Mouse (Mus musculus): ENCODE measurements around the gene Fam110a. TPM values are rescaled to one million over a fixed set of nuclear protein-coding genes. Genes with fewer than 3 reads are reported as not detected.

Gene Fam110a
- 0.64 to 5.5 TPM (median 3.1 TPM) in 3 replicates for total RNA-seq (2017)

DNA sequence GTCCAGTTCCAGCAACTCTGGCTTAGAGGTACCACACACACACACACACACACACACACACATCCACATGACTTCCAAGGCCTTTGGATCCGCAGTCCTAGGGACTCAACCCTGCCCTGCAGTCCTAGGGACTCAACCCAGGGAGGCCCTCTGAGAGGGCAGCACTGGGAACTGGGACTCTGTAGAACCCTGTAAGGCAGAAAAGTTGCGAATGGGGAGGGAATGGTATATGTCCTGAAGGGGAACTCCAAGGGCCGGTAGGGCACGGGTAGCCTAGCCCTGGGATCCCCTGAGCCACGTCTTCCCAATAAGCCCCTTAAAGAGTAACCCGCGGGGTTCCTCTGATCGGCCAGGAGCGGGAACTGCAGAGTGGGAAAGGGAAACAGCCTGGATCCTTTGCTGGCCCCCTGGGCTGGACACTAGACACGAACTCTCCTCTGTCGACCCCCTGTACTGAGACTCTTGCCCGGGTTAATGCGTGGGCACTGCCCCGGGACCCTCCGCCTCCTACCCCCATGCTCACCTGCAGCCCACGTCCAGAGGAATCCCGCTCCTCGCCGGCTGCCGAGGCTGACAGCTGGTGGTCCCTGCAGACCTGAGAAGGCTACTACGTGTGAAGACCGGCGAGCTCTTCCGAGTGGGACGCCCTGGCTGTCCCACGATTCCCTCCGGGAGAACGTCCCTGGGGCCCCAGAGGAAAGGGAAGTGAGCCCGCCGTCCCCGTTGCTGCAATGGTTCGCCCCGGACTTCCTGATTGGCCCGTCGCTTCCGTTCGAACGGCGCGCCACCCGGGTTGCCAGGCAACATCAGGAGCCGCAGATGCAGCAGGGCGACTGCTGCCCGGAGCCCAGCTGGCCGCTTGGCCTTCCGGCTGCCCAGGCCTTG, at the start of gene Fam110a:
Fam110a (minus strand) TSS at position 750 of the 885 bp plus-strand sequence.
- peak; percentile 91 for ATAC-seq (replicated peaks; ENCODE audit: insufficient number of reproducible peaks, low FRiP score, low TSS enrichment, poor library complexity, severe bottlenecking)

DNA sequence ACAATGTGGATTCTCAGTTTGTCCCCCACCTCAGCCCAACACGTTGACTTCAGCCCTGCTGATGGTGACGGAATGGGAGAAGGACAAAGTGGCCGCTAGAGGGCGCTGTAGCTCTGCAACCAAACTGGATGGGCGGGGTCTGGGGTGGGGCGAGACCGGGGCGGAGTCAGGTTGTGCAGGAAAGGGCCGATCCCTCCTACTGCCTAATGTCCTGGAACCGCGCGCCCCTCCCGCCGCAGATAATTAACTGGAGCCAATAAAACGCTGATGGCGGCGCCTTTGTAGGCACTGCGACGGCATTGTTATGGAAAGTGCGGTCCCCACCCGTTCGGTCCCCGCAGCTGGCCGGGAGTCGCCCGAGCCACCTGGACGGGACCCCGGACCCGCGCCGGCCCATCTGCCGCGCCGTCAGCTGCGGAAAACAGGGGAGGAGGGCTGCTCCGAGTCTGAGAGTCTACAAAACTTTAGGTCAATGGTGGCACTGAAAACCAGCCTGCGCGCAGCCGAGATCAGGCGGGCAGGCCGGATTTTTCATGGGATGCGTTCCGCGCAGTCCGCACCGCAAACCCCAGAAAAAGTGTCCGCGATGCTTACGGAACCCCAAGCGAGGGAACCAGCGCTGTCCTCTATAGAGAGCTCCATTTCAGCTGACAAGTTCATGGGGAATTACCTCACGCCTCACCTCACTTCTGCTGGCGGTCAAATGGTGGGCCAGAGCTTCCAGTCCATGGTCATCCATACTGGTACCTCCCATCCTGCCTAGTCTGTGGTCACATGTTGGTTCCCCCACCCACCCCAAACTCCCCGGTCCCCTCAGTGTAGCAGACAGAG, 49.4 kb upstream of the Fam110a start:
- ATAC-seq (replicated peaks; ENCODE audit: insufficient number of reproducible peaks, low FRiP score, low TSS enrichment, poor library complexity, severe bottlenecking) = peak; percentile 77

DNA sequence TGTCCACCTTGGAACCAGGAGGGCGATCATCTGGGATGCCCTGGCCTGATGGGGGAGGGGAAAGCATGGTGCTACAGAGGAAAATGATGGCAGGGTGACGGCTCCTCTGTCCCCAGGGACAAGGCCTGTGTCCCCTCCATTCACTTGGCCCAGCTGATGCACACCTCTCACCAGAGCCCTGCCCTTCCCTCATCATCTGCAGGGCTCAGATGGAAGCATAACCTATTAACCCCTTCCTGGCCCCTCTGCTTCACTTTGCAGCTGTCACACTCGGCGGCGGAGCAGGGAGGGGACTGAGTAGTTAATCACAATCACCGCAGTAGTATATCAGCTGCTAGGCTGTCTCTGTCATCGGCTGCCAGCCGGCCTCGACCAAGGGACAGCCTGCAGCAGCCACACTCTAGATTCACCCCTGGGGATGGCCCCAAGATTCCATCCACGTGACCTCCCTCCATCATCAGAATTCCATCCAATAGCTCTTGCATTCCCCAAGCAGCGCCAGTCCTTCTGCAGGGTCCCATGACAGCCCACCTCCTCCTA, 44.9 kb upstream of the Fam110a start:
- no peak for ATAC-seq (replicated peaks; ENCODE audit: insufficient number of reproducible peaks, low FRiP score, low TSS enrichment, poor library complexity, severe bottlenecking)

DNA sequence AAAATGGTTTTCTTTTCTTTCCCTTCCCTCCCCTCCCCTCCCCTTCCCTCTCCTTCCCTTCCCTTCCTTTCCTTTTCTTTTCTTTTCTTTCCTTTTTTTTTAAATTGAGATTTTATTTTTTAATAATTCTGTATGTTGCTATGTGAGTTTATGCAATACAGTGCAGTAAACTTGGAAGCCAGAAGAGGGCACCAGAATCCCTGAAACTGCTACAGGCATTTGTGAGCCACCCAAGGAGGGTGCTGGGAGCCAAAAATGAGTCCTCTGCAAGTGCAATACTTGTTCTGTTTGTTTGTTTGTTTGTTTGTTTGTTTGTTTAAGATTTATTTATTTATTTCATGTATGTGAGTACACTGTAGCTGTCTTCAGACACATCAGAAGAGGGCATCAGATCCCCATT, 42.0 kb upstream of the Fam110a start:
- ATAC-seq (replicated peaks; ENCODE audit: insufficient number of reproducible peaks, low FRiP score, low TSS enrichment, poor library complexity, severe bottlenecking) = no peak

DNA sequence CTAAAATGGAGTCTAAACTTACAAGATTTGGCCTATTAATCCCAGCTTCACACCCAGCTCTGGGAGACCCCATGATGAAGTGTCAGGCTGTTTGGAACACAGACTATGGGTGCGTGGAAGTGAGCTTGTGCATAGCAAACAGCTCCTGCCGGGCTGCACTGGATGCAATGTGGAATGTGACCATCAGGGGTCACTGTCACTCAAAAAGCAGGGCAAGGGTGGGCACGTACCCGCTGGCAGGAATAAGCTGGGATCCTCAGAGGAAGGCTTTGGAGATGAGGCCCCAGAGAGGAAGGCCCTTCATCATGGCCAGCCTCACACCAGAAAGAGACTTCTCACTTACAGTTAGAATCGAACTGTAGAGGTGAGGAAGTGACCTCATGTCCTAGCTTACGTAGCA, 40.2 kb upstream of the Fam110a start:
- ATAC-seq (replicated peaks; ENCODE audit: insufficient number of reproducible peaks, low FRiP score, low TSS enrichment, poor library complexity, severe bottlenecking) = peak; percentile 62

- ATAC-seq (replicated peaks; ENCODE audit: insufficient number of reproducible peaks, low FRiP score, low TSS enrichment, poor library complexity, severe bottlenecking) = no peak
Observed at GRCm38 (mm10) chr2:152016666-152017065, 36.6 kb upstream of the Fam110a start.

GRCm38 (mm10) chr2:152015997-152016396, 36.0 kb upstream of the Fam110a start:
- ATAC-seq (replicated peaks; ENCODE audit: insufficient number of reproducible peaks, low FRiP score, low TSS enrichment, poor library complexity, severe bottlenecking) = no peak

- ATAC-seq (replicated peaks; ENCODE audit: insufficient number of reproducible peaks, low FRiP score, low TSS enrichment, poor library complexity, severe bottlenecking) = no peak
Observed at GRCm38 (mm10) chr2:152012701-152013100, 32.7 kb upstream of the Fam110a start.

- ATAC-seq (replicated peaks; ENCODE audit: insufficient number of reproducible peaks, low FRiP score, low TSS enrichment, poor library complexity, severe bottlenecking) = no peak
Observed at GRCm38 (mm10) chr2:152012222-152012621, 32.2 kb upstream of the Fam110a start.

DNA sequence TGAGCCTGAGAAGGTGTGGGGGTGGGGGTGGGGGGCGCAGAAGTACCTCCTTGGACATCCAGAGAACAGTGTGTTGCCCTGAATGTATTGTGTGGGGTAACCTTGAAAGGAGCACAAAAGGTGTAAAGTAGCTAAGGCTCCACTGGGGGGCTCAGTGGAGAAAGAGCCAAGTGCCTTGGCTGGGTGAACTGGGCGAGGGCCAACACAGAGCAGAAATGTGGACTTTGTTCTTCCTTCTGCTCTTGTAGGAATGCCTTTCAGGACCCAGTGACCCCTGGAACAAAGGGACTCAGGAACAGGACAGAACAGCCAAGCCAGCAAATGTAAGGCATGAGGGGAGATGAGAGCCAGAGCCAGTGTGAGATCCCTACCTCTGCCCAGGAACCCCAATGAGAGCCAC, 31.7 kb upstream of the Fam110a start:
- no peak for ATAC-seq (replicated peaks; ENCODE audit: insufficient number of reproducible peaks, low FRiP score, low TSS enrichment, poor library complexity, severe bottlenecking)

- ATAC-seq (replicated peaks; ENCODE audit: insufficient number of reproducible peaks, low FRiP score, low TSS enrichment, poor library complexity, severe bottlenecking) = no peak
Observed at GRCm38 (mm10) chr2:152010661-152011060, 30.6 kb upstream of the Fam110a start.

DNA sequence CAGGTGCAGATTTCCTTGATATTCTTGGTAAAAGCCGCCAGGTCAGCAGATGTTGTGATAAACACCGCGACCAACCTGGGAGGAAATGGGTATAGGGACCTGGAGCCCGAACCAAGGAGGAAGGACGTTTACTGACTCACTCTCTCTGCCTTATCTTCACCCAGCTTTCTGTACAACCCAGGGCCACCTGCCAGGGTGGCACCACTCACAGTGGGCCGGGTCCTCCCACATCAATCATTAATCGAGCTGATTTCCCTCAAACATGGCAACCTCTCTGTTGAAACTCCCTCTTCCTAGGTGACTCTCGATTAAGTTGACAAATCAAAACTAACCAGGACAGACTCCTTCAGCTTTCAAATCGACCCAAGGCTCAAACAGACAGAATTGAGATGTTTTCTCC, 30.2 kb upstream of the Fam110a start:
- no peak for ATAC-seq (replicated peaks; ENCODE audit: insufficient number of reproducible peaks, low FRiP score, low TSS enrichment, poor library complexity, severe bottlenecking)

GRCm38 (mm10) chr2:152009061-152009779, 29.2 kb upstream of the Fam110a start:
- no peak for ATAC-seq (replicated peaks; ENCODE audit: insufficient number of reproducible peaks, low FRiP score, low TSS enrichment, poor library complexity, severe bottlenecking)

DNA sequence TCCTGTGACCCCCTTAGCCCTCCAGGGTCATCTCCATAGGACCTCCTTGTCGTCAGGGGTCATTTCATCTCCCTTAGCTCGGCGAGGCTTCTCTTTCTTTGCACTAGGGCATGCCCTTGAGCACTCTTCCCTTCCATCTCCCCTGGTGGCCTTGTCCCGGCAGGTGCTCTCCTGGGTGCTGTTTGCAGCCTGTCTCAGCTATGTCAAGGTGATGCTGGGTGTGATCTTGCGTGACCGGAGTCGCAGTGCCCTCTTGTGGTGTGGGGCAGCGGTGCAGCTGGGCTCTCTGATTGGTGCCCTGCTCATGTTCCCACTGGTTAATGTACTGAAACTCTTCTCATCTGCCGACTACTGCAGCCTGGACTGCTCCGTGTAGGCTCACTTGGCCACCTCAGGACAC, 27.8 kb upstream of the Fam110a start:
- no peak for ATAC-seq (replicated peaks; ENCODE audit: insufficient number of reproducible peaks, low FRiP score, low TSS enrichment, poor library complexity, severe bottlenecking)

DNA sequence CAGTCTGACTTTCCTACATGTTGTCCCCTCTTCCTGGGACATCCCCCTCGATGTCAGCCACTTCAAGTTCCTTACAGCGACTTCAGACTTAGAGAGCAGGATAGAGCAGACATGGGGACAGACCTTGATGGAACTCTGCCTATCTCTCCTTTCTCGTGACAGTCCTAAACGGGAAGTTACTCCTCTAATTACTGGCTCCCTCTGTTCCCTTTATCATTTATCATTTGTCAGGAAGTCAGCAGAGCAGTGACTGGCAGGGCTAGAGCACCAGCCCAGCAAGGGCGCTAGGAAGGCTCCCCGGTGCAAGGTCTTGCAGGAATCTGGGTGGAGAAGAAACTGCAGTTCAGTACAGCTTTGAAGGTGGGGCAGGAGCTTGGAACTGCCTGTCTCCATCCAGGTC, 22.5 kb upstream of the Fam110a start:
- no peak for ATAC-seq (replicated peaks; ENCODE audit: insufficient number of reproducible peaks, low FRiP score, low TSS enrichment, poor library complexity, severe bottlenecking)

GRCm38 (mm10) chr2:152000735-152001134, 20.7 kb upstream of the Fam110a start:
- no peak for ATAC-seq (replicated peaks; ENCODE audit: insufficient number of reproducible peaks, low FRiP score, low TSS enrichment, poor library complexity, severe bottlenecking)

GRCm38 (mm10) chr2:152000291-152000679, 20.3 kb upstream of the Fam110a start:
- no peak for ATAC-seq (replicated peaks; ENCODE audit: insufficient number of reproducible peaks, low FRiP score, low TSS enrichment, poor library complexity, severe bottlenecking)

DNA sequence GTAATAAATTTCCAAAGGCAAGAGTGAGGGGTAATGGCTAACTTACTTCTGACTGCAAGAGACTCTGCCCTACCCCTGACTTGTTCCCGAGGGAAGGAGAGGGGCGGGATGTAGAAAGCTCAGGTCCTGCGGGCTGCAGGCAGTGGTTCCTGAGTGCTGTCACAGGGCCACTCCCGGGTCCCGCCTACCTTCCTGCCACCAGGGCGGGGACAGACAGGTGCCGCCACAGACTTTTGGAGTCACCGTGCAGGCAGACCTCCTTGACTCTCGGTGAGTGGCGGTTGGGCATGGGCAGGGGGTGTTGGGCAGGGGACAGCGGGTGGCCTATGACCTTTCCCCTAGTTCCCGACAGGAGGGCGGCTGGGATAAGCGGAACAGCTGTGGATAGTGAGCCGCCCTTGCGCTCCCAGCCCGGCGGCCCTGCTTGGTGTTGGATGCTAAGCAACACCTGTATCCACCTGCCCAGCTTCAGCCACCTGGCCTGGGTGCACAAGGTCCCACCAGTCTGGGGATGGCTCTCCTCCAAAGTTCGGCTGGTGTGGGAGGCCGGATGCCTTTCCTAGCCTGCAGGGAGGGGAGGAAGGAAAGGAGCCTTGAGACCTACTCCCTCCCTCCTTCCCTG, 19.8 kb upstream of the Fam110a start:
- ATAC-seq (replicated peaks; ENCODE audit: insufficient number of reproducible peaks, low FRiP score, low TSS enrichment, poor library complexity, severe bottlenecking) = no peak
